Mouse (Mus musculus) stomach, postnatal 0 days (tissue): ENCODE measurements around the gene Tmem38a. TPM values are rescaled to one million over a fixed set of nuclear protein-coding genes. Genes with fewer than 3 reads are reported as not detected.

Experiments
- ATAC-seq: fragments of 200-750 bp; cut with Nextera tagmentation; 2 replicates; pipeline ENCODE4 v1.8.0; 2017; ENCODE audit not compliant: low FRiP score, low TSS enrichment
- DNase-seq: peaks from one replicate; pipeline ENCODE4 v3.0.0-alpha.2; 2016; ENCODE audit warnings: low spot score
- H3K27ac ChIP-seq: fragments of 300-500 bp; sonication (generic); replicated peaks from 2 replicates; pipeline ENCODE4 v1.5.1; 2014; ENCODE audit warnings: mild to moderate bottlenecking, control low read depth
- H3K27me3 ChIP-seq: fragments of 300-500 bp; sonication (generic); 2 replicates; pipeline ENCODE4 v1.6.1; 2014; ENCODE audit warnings: low read length; ENCODE audit not compliant: control insufficient read depth, insufficient read depth
- H3K36me3 ChIP-seq: fragments of 300-500 bp; sonication (generic); 2 replicates; pipeline ENCODE4 v1.6.1; 2014; ENCODE audit warnings: low read length, mixed read lengths; ENCODE audit not compliant: control insufficient read depth, insufficient read depth
- H3K4me1 ChIP-seq: fragments of 300-500 bp; sonication (generic); replicated peaks from 2 replicates; pipeline ENCODE4 v1.6.1; 2014; ENCODE audit warnings: antibody characterized with exemption; ENCODE audit not compliant: control insufficient read depth, insufficient read depth
- H3K4me2 ChIP-seq: fragments of 300-500 bp; sonication (generic); replicated peaks from 2 replicates; pipeline ENCODE4 v1.6.1; 2014; ENCODE audit warnings: low read depth, mild to moderate bottlenecking, control low read depth, moderate library complexity
- H3K4me3 ChIP-seq: fragments of 300-500 bp; sonication (generic); 2 replicates; pipeline ENCODE4 v1.5.1; 2014; ENCODE audit warnings: low read depth, low read length, control low read depth
- H3K9ac ChIP-seq: fragments of 300-500 bp; sonication (generic); 2 replicates; pipeline ENCODE4 v1.6.1; 2014; ENCODE audit warnings: mild to moderate bottlenecking, low read length, control low read depth, mixed read lengths
- H3K9me3 ChIP-seq: fragments of 300-500 bp; sonication (generic); 2 replicates; pipeline ENCODE4 v1.6.1; 2016; ENCODE audit warnings: low read length; ENCODE audit not compliant: control insufficient read depth
- CTCF ChIP-seq: IDR thresholded peaks from 2 replicates; pipeline ENCODE4 v1.5.1; 2016; ENCODE audit warnings: antibody characterized with exemption, low read depth, mild to moderate bottlenecking, moderate library complexity
- EP300 ChIP-seq: optimal IDR thresholded peaks from 2 replicates; pipeline ENCODE3; 2016; ENCODE audit warnings: antibody characterized with exemption
- WGBS: fragments of 180-500 bp; shearing (Covaris S2); extraction: QIAGEN DNeasy Blood & Tissue Kit; methylation state at CpG from one replicate; pipeline ENCODE4 v1.1.7; 2014; 5-methylcytosine and 5-hydroxymethylcytosine counted together
- polyA plus RNA-seq: library from polyadenylated mRNA; unstranded; fragments of >200 nt; fragmentation: Nextera tagmentation; extraction: Ambion mirVana; gene quantifications from 2 replicates; pipeline ENCODE4 v1.2.1, GENCODE M21; 2015

Gene Tmem38a
- polyA plus RNA-seq, result 12.5 and 14.4 TPM in 2 replicates

- ATAC-seq (peak; percentile 27; the same call in 1 of the 2 replicates), DNase-seq (peak; percentile 80)
- Histone ChIP-seq H3K27ac (peak within 1 kb of the TSS; percentile 97), H3K4me3 (peak within 1 kb of the TSS; percentile 63), H3K27me3 (no peaks in the 10 kb centered on the region), H3K36me3 (peaks cover 7% of the 10 kb centered on the region; the same call in 1 of the 2 replicates), H3K4me1 (peaks cover 6% of the 10 kb centered on the region; the same call in 1 of the 2 replicates), H3K4me2 (peak within 1 kb of the TSS; percentile 86), H3K9ac (peak within 1 kb of the TSS; percentile 72), H3K9me3 (no peaks in the 10 kb centered on the region)
- WGBS, result under 1% methylated on average over 43 of the region's 45 CpGs
- TF ChIP-seq CTCF (no peak), EP300 (no peak)
Observed at GRCm38 (mm10) chr8:72571611-72572473, at the start of gene Tmem38a. TSS of gene Tmem38a (plus strand) at chr8:72572055.

- Histone ChIP-seq H3K4me3 (no peak overlapping the region), H3K9ac (no peak overlapping the region), H3K9me3 (no peaks in the 10 kb centered on the region), H3K36me3 (no peaks in the 10 kb centered on the region), H3K27ac (no peak overlapping the region), H3K4me1 (no peaks in the 10 kb centered on the region), H3K27me3 (no peaks in the 10 kb centered on the region), H3K4me2 (no peak overlapping the region)
- TF ChIP-seq EP300 (no peak), CTCF (no peak)
- DNase-seq (no peak), ATAC-seq (no peak)
- WGBS, result 96% methylated on average over 1 of the region's 1 CpGs
Observed at GRCm38 (mm10) chr8:72532103-72532502, 39.8 kb upstream of the Tmem38a start.

GRCm38 (mm10) chr8:72534888-72535287 is 37.0 kb upstream of the Tmem38a start:
- Histone ChIP-seq H3K4me1 (no peaks in the 10 kb centered on the region), H3K27ac (no peak overlapping the region), H3K9me3 (no peaks in the 10 kb centered on the region), H3K4me3 (no peak overlapping the region), H3K36me3 (no peaks in the 10 kb centered on the region), H3K27me3 (no peaks in the 10 kb centered on the region), H3K9ac (no peak overlapping the region), H3K4me2 (no peak overlapping the region)
- DNase-seq (no peak), ATAC-seq (peak; percentile 53; the same call in 1 of the 2 replicates)
- 89% methylated on average over 3 of the region's 3 CpGs for WGBS
- TF ChIP-seq CTCF, result no peak
- no peak for TF ChIP-seq EP300

- Histone ChIP-seq H3K27me3 (no peaks in the 10 kb centered on the region), H3K4me2 (no peak overlapping the region), H3K27ac (no peak overlapping the region), H3K36me3 (no peaks in the 10 kb centered on the region), H3K4me1 (no peaks in the 10 kb centered on the region), H3K9me3 (no peaks in the 10 kb centered on the region), H3K9ac (no peak overlapping the region), H3K4me3 (no peak overlapping the region)
- DNase-seq (no peak), ATAC-seq (no peak)
- TF ChIP-seq CTCF (peak; percentile 57), EP300 (no peak)
Observed at GRCm38 (mm10) chr8:72539234-72539633, 32.6 kb upstream of the Tmem38a start.

- peak; percentile 51 for DNase-seq
- H3K36me3 ChIP-seq, result no peaks in the 10 kb centered on the region
- 2% methylated on average over 27 of the region's 27 CpGs for WGBS
Observed at GRCm38 (mm10) chr8:72547122-72547801, 24.6 kb upstream of the Tmem38a start.

More at GRCm38 (mm10) chr8:72547122-72547801, 24.6 kb upstream of the Tmem38a start:
- Histone ChIP-seq H3K9ac (peak overlapping the region; percentile 99), H3K4me2 (peak overlapping the region; percentile 99), H3K4me1 (0 out of 2 replicates have a peak, but pooled peaks cover 3% of the 10 kb centered on the region), H3K27me3 (no peaks in the 10 kb centered on the region), H3K9me3 (no peaks in the 10 kb centered on the region), H3K4me3 (peak overlapping the region; percentile 90), H3K27ac (peak overlapping the region; percentile 89)
- TF ChIP-seq CTCF (no peak), EP300 (no peak)
- no peak for ATAC-seq
